Mouse (Mus musculus): ENCODE measurements around the gene Naaladl2.

DNA sequence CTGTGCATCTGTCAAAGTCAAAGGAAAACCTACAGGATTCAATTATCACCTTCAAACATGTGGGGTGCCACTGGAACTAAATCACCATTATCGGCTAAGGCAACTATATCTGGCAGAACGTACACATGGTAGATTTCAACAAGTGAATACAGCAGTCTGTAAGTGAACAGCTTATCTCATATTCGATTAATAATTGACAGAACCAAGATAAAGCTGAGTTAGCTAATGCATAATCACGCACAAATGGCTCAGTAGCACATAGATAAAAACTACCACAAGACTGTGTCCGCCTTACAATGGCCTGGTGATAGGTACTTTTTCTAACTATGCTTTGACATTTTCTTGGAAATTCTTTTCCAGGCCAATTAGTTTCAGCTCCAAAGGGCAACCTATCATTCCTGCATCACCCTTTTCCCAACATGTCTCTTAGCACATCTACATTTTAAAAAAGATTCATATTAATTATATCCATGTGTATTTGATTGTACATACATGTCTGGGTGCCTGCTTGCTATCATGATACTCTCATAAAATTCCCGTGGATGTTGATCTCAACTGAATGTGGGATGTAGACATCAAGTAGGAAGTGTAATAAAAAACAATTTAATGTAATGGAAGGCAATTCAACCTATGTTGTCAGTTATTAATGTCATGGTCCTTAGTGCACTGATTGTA is 396.7 kb downstream of the Naaladl2 start:
- TF ChIP-seq GATA1 (IDR thresholded peaks at IDR 0.05; ENCODE audit: low read length) (no peak), TAL1 (IDR thresholded peaks at IDR 0.05; ENCODE audit: low read length) (no peak)

All from erythroblast, embryonic 14.5 days (primary cell).